Mouse (Mus musculus): ENCODE data around the gene Tmem161a. TPM values are rescaled to one million over a fixed set of nuclear protein-coding genes. Genes with fewer than 3 reads are reported as not detected.

Tmem161a gene
- polyA plus RNA-seq (2015; fragmentation: Nextera tagmentation; extraction: Ambion mirVana) = 57.1 and 62.8 TPM in 2 replicates

DNA sequence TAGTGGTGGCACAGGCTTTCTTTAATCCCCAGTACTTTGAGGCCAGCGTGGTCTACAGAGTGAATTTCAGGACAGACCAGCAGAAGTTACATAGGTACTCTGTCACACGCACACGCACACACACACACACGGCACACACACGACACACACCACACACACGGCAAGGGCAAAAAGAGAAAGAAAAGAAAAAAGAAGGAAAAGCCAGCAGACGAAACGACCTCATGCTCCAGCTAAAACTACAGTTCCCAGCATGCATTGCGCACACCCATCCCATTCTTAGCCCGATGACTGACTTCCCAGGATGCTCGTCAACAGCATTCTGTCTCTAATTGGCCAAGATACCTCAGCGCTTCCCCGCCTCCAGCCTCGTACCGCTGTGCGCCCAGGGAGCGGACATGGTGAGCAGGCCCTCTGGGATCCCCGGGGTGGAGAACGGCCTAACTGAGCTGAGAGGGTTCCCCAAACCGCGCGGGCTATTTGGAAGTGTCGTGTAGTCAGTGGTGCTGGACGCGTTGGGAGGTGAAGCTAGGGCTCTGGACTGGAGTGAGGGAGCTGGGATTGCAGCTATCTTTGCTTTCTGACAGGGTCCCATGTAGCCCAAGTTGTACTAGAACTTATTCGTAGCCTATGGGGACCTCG is at the start of gene Tmem161a:
Gene Tmem161a, plus strand, starts transcription at position 314 of the 639 bp plus-strand sequence.

DNA sequence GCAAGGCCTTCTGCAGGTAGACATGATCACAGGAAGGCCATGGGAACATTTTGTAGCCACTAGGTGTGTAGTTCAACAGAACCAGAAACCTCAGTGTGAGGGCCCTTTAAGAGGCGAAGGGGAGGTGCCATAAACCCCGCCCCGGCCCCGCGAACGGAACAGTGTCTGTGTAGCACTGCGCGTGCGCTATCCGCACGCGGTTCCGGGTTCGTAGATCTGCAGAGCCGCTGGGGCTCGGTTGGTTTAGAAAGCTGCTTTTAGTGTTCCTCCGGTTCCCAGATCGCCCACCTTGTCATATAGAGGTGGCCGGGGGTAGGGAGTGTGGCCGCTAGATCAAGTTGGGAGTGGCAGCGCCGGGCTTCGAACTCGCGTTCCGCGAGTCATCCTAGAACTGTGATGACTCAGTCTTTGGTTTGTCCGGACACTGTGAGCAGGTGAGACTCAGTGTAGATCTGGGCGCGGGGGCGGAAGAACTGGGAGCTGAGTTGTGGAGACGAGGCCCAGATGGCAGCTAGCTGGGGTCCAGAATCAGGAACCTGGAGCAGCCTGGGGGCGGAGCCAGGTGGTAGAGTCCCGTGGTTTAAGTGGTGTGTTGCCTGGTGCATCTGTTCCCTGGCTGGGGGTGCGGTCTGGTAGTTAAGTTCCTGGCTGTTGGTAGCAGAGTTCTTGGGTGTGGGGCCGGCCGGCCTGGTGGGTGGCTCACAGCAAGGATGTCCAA is 40.8 kb upstream of the Tmem161a start, which contains the start of gene Nr2c2ap:
Gene Nr2c2ap, plus strand, starts transcription at position 168 of the 718 bp plus-strand sequence.

GRCm38 (mm10) chr8:70139026-70139857 is 32.9 kb upstream of the Tmem161a start, which contains the start of the genes Rfxank, Borcs8 and Mef2b:
Gene Rfxank, minus strand, starts transcription at chr8:70139154.
Gene Borcs8, plus strand, starts transcription at chr8:70139499.
Gene Mef2b, plus strand, starts transcription at chr8:70139711.

DNA sequence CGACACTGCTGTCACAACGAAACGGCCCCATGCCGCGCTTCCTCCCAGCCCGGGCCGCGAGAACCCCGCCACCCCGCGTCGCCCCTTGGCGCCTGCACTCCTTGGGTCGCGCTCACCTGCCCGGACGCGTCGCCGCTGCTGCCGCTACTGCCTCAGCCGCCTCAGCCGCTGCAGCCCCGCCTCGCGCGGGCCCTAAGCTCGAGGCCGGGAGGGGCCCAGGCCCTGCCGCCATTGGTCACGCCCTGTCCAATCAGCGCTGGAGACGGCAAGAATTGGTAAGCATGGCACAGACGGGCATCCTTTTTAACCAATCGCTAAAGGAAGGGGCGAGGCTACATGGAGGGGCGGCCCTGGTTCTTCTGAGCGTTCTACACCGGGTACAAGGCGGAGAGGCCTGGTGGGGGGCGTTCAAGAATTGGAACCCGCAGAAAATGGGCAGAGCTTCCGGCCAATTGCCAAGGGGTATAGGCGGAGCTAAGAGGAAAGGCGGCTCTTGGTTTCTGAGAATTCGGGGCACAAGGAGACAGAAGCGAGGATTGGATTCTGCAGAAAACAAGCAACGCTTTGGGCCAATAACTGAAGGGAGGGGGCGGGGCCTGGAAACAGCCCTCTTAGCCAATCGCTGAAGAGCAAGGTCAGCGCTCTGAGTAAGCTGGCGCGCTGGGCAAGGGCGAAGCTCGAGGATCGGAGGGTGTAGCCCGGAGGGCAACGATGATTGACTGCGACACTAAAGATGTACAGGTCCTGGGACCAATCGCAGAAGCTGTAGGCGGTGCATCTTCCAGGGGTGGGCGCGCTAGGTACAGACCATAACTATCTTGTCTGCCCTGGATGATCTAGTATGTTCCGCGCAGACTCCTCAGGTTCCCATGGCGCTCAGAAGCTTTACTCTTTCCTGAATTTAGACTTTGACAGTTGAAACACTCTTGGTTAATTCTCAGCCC is 40.2 kb downstream of the Tmem161a start, which contains the start of gene Slc25a42:
Gene Slc25a42, minus strand, starts transcription at position 194 of the 944 bp plus-strand sequence.

Other genes starting within 250 kb of the Tmem161a start
- gene Gatad2a, start 176.0 kb upstream of the Tmem161a start, polyA plus RNA-seq (2015; fragmentation: Nextera tagmentation; extraction: Ambion mirVana) = 20.4 and 23.2 TPM in 2 replicates
- gene Mau2, start 129.6 kb upstream of the Tmem161a start, polyA plus RNA-seq (2015; fragmentation: Nextera tagmentation; extraction: Ambion mirVana) = 23.2 and 26.4 TPM in 2 replicates
- gene Sugp1, start 129.5 kb upstream of the Tmem161a start, polyA plus RNA-seq (2015; fragmentation: Nextera tagmentation; extraction: Ambion mirVana) = 21.5 and 24.3 TPM in 2 replicates
- gene Tm6sf2, start 99.4 kb upstream of the Tmem161a start, polyA plus RNA-seq (2015; fragmentation: Nextera tagmentation; extraction: Ambion mirVana) = 0.19 TPM in 1 of 2 replicates, not detected in the other
- not detected in 2 replicates for gene Hapln4, start 88.9 kb upstream of the Tmem161a start, polyA plus RNA-seq (2015; fragmentation: Nextera tagmentation; extraction: Ambion mirVana)
- 0.01 TPM in 2 replicates for gene Ncan, start 51.5 kb upstream of the Tmem161a start, polyA plus RNA-seq (2015; fragmentation: Nextera tagmentation; extraction: Ambion mirVana)
- 9.9 and 13.2 TPM in 2 replicates for gene Nr2c2ap, start 41.0 kb upstream of the Tmem161a start, polyA plus RNA-seq (2015; fragmentation: Nextera tagmentation; extraction: Ambion mirVana)
- 10.4 and 10.5 TPM in 2 replicates for gene Rfxank, start 33.2 kb upstream of the Tmem161a start, polyA plus RNA-seq (2015; fragmentation: Nextera tagmentation; extraction: Ambion mirVana)
- gene Borcs8, start 32.9 kb upstream of the Tmem161a start, polyA plus RNA-seq (2015; fragmentation: Nextera tagmentation; extraction: Ambion mirVana) = 23.9 and 24.5 TPM in 2 replicates
- 0.35 and 0.50 TPM in 2 replicates for gene Mef2b, start 32.6 kb upstream of the Tmem161a start, polyA plus RNA-seq (2015; fragmentation: Nextera tagmentation; extraction: Ambion mirVana)
- gene Slc25a42, start 39.9 kb downstream of the Tmem161a start, polyA plus RNA-seq (2015; fragmentation: Nextera tagmentation; extraction: Ambion mirVana) = 11.5 and 12.0 TPM in 2 replicates
- gene Sugp2, start 61.9 kb downstream of the Tmem161a start, polyA plus RNA-seq (2015; fragmentation: Nextera tagmentation; extraction: Ambion mirVana) = 16.0 and 16.7 TPM in 2 replicates
- 18.4 and 19.5 TPM in 2 replicates for gene Armc6, start 62.1 kb downstream of the Tmem161a start, polyA plus RNA-seq (2015; fragmentation: Nextera tagmentation; extraction: Ambion mirVana)
- gene Homer3, start 110.5 kb downstream of the Tmem161a start, polyA plus RNA-seq (2015; fragmentation: Nextera tagmentation; extraction: Ambion mirVana) = 10.6 and 15.7 TPM in 2 replicates
- gene Ddx49, start 130.1 kb downstream of the Tmem161a start, polyA plus RNA-seq (2015; fragmentation: Nextera tagmentation; extraction: Ambion mirVana) = 22.4 and 27.8 TPM in 2 replicates
- 216 and 248 TPM in 2 replicates for gene Cope, start 130.2 kb downstream of the Tmem161a start, polyA plus RNA-seq (2015; fragmentation: Nextera tagmentation; extraction: Ambion mirVana)
- gene Cers1, start 143.4 kb downstream of the Tmem161a start, polyA plus RNA-seq (2015; fragmentation: Nextera tagmentation; extraction: Ambion mirVana) = 18.4 and 21.9 TPM in 2 replicates
- gene Gdf1, start 157.5 kb downstream of the Tmem161a start, polyA plus RNA-seq (2015; fragmentation: Nextera tagmentation; extraction: Ambion mirVana) = 4.1 and 4.4 TPM in 2 replicates
- gene Upf1, start 180.9 kb downstream of the Tmem161a start, polyA plus RNA-seq (2015; fragmentation: Nextera tagmentation; extraction: Ambion mirVana) = 7.2 and 8.6 TPM in 2 replicates
- 0.58 and 5.8 TPM in 2 replicates for gene Comp, start 201.2 kb downstream of the Tmem161a start, polyA plus RNA-seq (2015; fragmentation: Nextera tagmentation; extraction: Ambion mirVana)

Data from skeletal muscle tissue, postnatal 0 days (tissue).